Mouse (Mus musculus): Measurements from ENCODE around the gene Tmem161a. TPM values are rescaled to one million over a fixed set of nuclear protein-coding genes. Genes with fewer than 3 reads are reported as not detected.

Gene Tmem161a
- total and polyA plus RNA-seq, 3 experiments = 48.5 to 73.6 (median 65.0) TPM

GRCm38 (mm10) chr8:70131166-70131883 is 40.8 kb upstream of the Tmem161a start, which contains the start of gene Nr2c2ap (continued):
- no peak; the same call in 1 of the 2 replicates for TF ChIP-seq CHD2 (IDR thresholded peaks at IDR 0.05; ENCODE audit: low read length)
- TF ChIP-seq ZC3H11A (IDR thresholded peaks at IDR 0.05; ENCODE audit: low read depth, low read length) = no peak
- TF ChIP-seq HCFC1 (IDR thresholded peaks at IDR 0.05; ENCODE audit: low read depth, low read length) = peak; percentile 75
- TF ChIP-seq MEF2A (IDR thresholded peaks at IDR 0.05; ENCODE audit: borderline replicate concordance, low read depth, low read length) = 0 out of 2 replicates have a peak, but pooled peaks have one; percentile 30
- peak; percentile 93 for TF ChIP-seq MXI1 (IDR thresholded peaks at IDR 0.05; ENCODE audit: low read depth, low read length)
- TF ChIP-seq POLR2AphosphoS2 (IDR thresholded peaks at IDR 0.05; ENCODE audit: low read depth, low read length) = peak; percentile 71; the same call in 1 of the 2 replicates
- peak; percentile 40 for TF ChIP-seq MAZ (IDR thresholded peaks at IDR 0.05; ENCODE audit: low read depth, low read length)
- no peak for TF ChIP-seq JUND (conservative IDR thresholded peaks at IDR 0.05; ENCODE audit: low read depth, low read length)
- TF ChIP-seq CHD1 (IDR thresholded peaks at IDR 0.05; ENCODE audit: low read depth, low read length) = no peak

- dilution Hi-C loops (cut with MboI; ENCODE audit: extremely low pct_ligation_motif_present, extremely low pct_unique_long_range_greater_than_20kb, low sequenced_read_pairs) = no loop called here
Measured at GRCm38 (mm10) chr8:70134086-70134485, 38.1 kb upstream of the Tmem161a start.

GRCm38 (mm10) chr8:70134931-70135330 is 37.2 kb upstream of the Tmem161a start:
- Histone ChIP-seq H3K4me1 (ENCODE audit: control insufficient read depth in 1 of 2, insufficient read depth in 2 of 2) (peaks cover 13 to 52% of the 10 kb centered on the region in 2 experiments), H3K4me2 (ENCODE audit: insufficient read depth, low read depth, poor library complexity, severe bottlenecking) (no peak overlapping the region), H3K27me3 (replicated peaks) (no peaks in the 10 kb centered on the region), H3K4me3 (replicated peaks in 1 of 3; ENCODE audit: low read depth in 2 of 3, low read length in 2 of 3, poor library complexity in 1 of 3) (no peak overlapping the region), H3K27ac (ENCODE audit: insufficient read depth, low read depth) (no peak overlapping the region), H3K9ac (ENCODE audit: insufficient read depth, low read depth) (no peak overlapping the region), H3K36me3 (replicated peaks in 1 of 2; ENCODE audit: control insufficient read depth in 1 of 2, insufficient read depth in 1 of 2, low read length in 1 of 2) (peaks cover 40 to 56% of the 10 kb centered on the region in 2 experiments), H3K79me2 (replicated peaks; ENCODE audit: control insufficient read depth, extremely low read depth, insufficient read depth, poor library complexity, severe bottlenecking) (peaks cover 29% of the 10 kb centered on the region), H3K9me3 (replicated peaks; ENCODE audit: low read length) (no peaks in the 10 kb centered on the region)
- dilution Hi-C loops (cut with MboI; ENCODE audit: extremely low pct_ligation_motif_present, extremely low pct_unique_long_range_greater_than_20kb, low sequenced_read_pairs) (no loop called here), in situ Hi-C loops (cut with MboI; ENCODE audit: low pct_ligation_motif_present, low pct_unique_long_range_greater_than_20kb, low sequenced_read_pairs) (loop anchor here (5.0 kb wide), 1 partner anchor 32 kb away; no protein-coding TSS in a partner anchor)
- TF ChIP-seq USF1 (IDR thresholded peaks at IDR 0.05; ENCODE audit: low read depth, low read length) (no peak), TCF12 (IDR thresholded peaks at IDR 0.05; ENCODE audit: low read depth, low read length) (no peak), MAZ (IDR thresholded peaks at IDR 0.05; ENCODE audit: low read depth, low read length) (no peak)
- DNase-seq (ENCODE audit: extremely low read depth) = no peak

More at GRCm38 (mm10) chr8:70134086-70134485, 38.1 kb upstream of the Tmem161a start:
- TF ChIP-seq ZKSCAN1 (IDR thresholded peaks at IDR 0.05; ENCODE audit: borderline replicate concordance, low read depth, low read length) (no peak), MEF2A (IDR thresholded peaks at IDR 0.05; ENCODE audit: borderline replicate concordance, low read depth, low read length) (no peak), NRF1 (IDR thresholded peaks at IDR 0.05; ENCODE audit: low read depth, low read length) (no peak), CHD2 (IDR thresholded peaks at IDR 0.05; ENCODE audit: low read length) (no peak), ETS1 (conservative IDR thresholded peaks at IDR 0.05; ENCODE audit: low read depth, low read length) (no peak), HCFC1 (IDR thresholded peaks at IDR 0.05; ENCODE audit: low read depth, low read length) (no peak), CHD1 (IDR thresholded peaks at IDR 0.05; ENCODE audit: low read depth, low read length) (no peak), BHLHE40 (IDR thresholded peaks at IDR 0.05; ENCODE audit: low read depth, low read length) (no peak), MAFK (IDR thresholded peaks at IDR 0.05; ENCODE audit: insufficient replicate concordance, low read length) (no peak), NELFE (IDR thresholded peaks at IDR 0.05; ENCODE audit: low read depth, low read length) (no peak), JUND (conservative IDR thresholded peaks at IDR 0.05; ENCODE audit: low read depth, low read length) (no peak), ZNF384 (IDR thresholded peaks at IDR 0.05; ENCODE audit: low read depth, low read length) (no peak), POLR2AphosphoS2 (IDR thresholded peaks at IDR 0.05; ENCODE audit: low read depth, low read length) (no peak), SMC3 (IDR thresholded peaks at IDR 0.05; ENCODE audit: low read depth, low read length) (no peak), JUN (IDR thresholded peaks at IDR 0.05; ENCODE audit: insufficient read depth, low read depth, low read length) (no peak), MAZ (IDR thresholded peaks at IDR 0.05; ENCODE audit: low read depth, low read length) (no peak)
- Histone ChIP-seq H3K27ac (ENCODE audit: insufficient read depth, low read depth) (no peak overlapping the region), H3K4me2 (ENCODE audit: insufficient read depth, low read depth, poor library complexity, severe bottlenecking) (no peak overlapping the region), H3K9ac (ENCODE audit: insufficient read depth, low read depth) (no peak overlapping the region), H3K36me3 (replicated peaks in 1 of 2; ENCODE audit: control insufficient read depth in 1 of 2, insufficient read depth in 1 of 2, low read length in 1 of 2) (peaks cover 40 to 56% of the 10 kb centered on the region in 2 experiments), H3K4me3 (replicated peaks in 1 of 3; ENCODE audit: low read depth in 2 of 3, low read length in 2 of 3, poor library complexity in 1 of 3) (no peak overlapping the region), H3K27me3 (replicated peaks) (no peaks in the 10 kb centered on the region), H3K4me1 (ENCODE audit: control insufficient read depth in 1 of 2, insufficient read depth in 2 of 2) (peaks cover 13 to 59% of the 10 kb centered on the region in 2 experiments), H3K79me2 (replicated peaks; ENCODE audit: control insufficient read depth, extremely low read depth, insufficient read depth, poor library complexity, severe bottlenecking) (peaks cover 25% of the 10 kb centered on the region), H3K9me3 (replicated peaks; ENCODE audit: low read length) (no peaks in the 10 kb centered on the region)
- in situ Hi-C loops (cut with MboI; ENCODE audit: low pct_ligation_motif_present, low pct_unique_long_range_greater_than_20kb, low sequenced_read_pairs) = loop anchor here (5.0 kb wide), 1 partner anchor 33 kb away; no protein-coding TSS in a partner anchor
- no peak for DNase-seq (ENCODE audit: extremely low read depth)
